Mouse (Mus musculus): ENCODE results near the gene 3110082I17Rik. TPM values are rescaled to one million over a fixed set of nuclear protein-coding genes. Genes with fewer than 3 reads are reported as not detected.

The 3110082I17Rik gene
- polyA plus RNA-seq, 1 experiment from 2014 or later: 19.5 TPM

DNA sequence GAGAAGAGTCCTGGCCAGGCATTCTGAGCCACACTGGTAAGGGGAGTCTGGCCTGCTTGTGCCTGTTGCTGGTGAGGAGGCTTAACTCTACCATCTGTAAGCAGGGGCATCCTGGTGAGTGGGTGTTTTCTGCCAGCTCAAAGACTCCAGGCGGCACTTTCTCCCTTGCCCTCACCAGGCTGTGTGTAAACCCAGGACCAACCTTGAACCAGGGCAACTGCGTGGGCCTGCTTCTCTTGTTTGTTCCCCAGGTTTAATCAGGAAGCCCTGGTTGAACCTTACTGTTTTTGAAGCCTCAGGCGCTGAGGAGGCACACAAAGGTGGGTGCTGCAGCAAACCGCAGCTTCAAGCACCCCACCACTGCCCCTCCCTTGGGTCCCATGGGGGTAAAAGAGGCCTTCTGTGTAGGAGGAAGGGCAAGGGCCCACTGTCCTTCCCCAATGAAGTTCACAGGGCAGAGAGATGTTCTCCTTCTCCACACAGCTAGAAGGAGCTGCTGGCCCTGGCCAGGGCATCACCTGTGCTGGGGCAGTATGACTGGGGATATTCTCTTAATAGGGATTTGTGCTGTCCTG is 92.4 kb downstream of the 3110082I17Rik start:
- Histone ChIP-seq H3K4me2 (replicated peaks) (no peak overlapping the region), H3K36me3 (peaks cover under 1% of the 10 kb centered on the region; the same call in 1 of the 2 replicates), H3K9me3 (no peaks in the 10 kb centered on the region), H3K9ac (replicated peaks) (no peak overlapping the region), H3K27me3 (no peaks in the 10 kb centered on the region), H3K4me3 (replicated peaks) (no peak overlapping the region), H3K27ac (no peak overlapping the region), H3K4me1 (replicated peaks) (peaks cover 45% of the 10 kb centered on the region)
- WGBS: 89% methylated on average over 4 of the region's 4 CpGs
- ATAC-seq: no peak

- Histone ChIP-seq H3K4me3 (replicated peaks) (no peak overlapping the region), H3K4me1 (replicated peaks) (peaks cover 34% of the 10 kb centered on the region), H3K4me2 (replicated peaks) (no peak overlapping the region), H3K27ac (no peak overlapping the region), H3K36me3 (peaks cover 12% of the 10 kb centered on the region; the same call in 1 of the 2 replicates), H3K9me3 (no peaks in the 10 kb centered on the region), H3K27me3 (no peaks in the 10 kb centered on the region), H3K9ac (replicated peaks) (no peak overlapping the region)
- no peak for ATAC-seq
- 77% methylated on average over 11 of the region's 11 CpGs for WGBS
Observed at GRCm38 (mm10) chr5:139366484-139366883, 93.8 kb downstream of the 3110082I17Rik start.

GRCm38 (mm10) chr5:139365827-139366226 is 94.5 kb downstream of the 3110082I17Rik start:
- Histone ChIP-seq H3K36me3 (peaks cover 12% of the 10 kb centered on the region; the same call in 1 of the 2 replicates), H3K9ac (replicated peaks) (no peak overlapping the region), H3K4me2 (replicated peaks) (no peak overlapping the region), H3K4me1 (replicated peaks) (peaks cover 28% of the 10 kb centered on the region), H3K27me3 (no peaks in the 10 kb centered on the region), H3K4me3 (replicated peaks) (no peak overlapping the region), H3K9me3 (no peaks in the 10 kb centered on the region), H3K27ac (no peak overlapping the region)
- WGBS: 89% methylated on average over 1 of the region's 1 CpGs
- ATAC-seq: no peak

GRCm38 (mm10) chr5:139364911-139365571 is 95.3 kb downstream of the 3110082I17Rik start:
- no peak overlapping the region; the same call in 1 of the 2 replicates for H3K27ac ChIP-seq
- H3K4me2 ChIP-seq (replicated peaks): no peak overlapping the region
- peak; percentile 35 for ATAC-seq
- H3K4me1 ChIP-seq (replicated peaks): peaks cover 21% of the 10 kb centered on the region
- WGBS: 39% methylated on average over 5 of the region's 5 CpGs
- H3K9ac ChIP-seq (replicated peaks): peak overlapping the region; percentile 39; the same call in 1 of the 2 replicates
- no peak overlapping the region for H3K4me3 ChIP-seq (replicated peaks)
- no peaks in the 10 kb centered on the region for H3K27me3 ChIP-seq
- H3K9me3 ChIP-seq: no peaks in the 10 kb centered on the region
- peaks cover 17% of the 10 kb centered on the region; the same call in 1 of the 2 replicates for H3K36me3 ChIP-seq

- Histone ChIP-seq H3K4me1 (replicated peaks) (peaks cover 15% of the 10 kb centered on the region), H3K36me3 (peaks cover 17% of the 10 kb centered on the region; the same call in 1 of the 2 replicates), H3K9me3 (no peaks in the 10 kb centered on the region), H3K27ac (no peak overlapping the region; the same call in 1 of the 2 replicates), H3K9ac (replicated peaks) (no peak overlapping the region), H3K4me3 (replicated peaks) (no peak overlapping the region), H3K27me3 (no peaks in the 10 kb centered on the region), H3K4me2 (replicated peaks) (no peak overlapping the region)
- peak; percentile 73 for ATAC-seq
- WGBS: 40% methylated on average over 12 of the region's 12 CpGs
Observed at GRCm38 (mm10) chr5:139364260-139364910, 95.9 kb downstream of the 3110082I17Rik start.

DNA sequence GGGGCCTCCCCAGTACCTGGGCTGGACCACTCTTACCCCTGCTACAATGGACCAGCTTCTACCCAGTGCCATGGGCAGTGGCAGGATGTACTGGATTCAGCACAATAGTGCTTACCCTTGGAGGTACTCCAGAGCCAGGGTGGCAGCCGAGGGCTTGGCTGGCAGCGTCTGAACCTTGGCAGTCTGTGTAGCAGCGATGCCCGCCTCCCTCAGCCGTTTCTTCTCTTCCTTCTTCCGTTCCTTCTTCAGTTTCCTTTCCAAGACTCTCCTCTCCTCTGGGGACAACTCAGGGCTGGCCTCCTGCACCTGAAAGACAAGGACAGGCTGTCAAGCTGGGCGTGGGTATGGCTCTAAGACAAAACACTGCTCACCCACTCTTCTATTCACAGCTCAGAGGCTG is 96.5 kb downstream of the 3110082I17Rik start:
- Histone ChIP-seq H3K4me3 (replicated peaks) (no peak overlapping the region), H3K9ac (replicated peaks) (no peak overlapping the region), H3K27ac (no peak overlapping the region), H3K4me1 (replicated peaks) (peaks cover 14% of the 10 kb centered on the region), H3K9me3 (no peaks in the 10 kb centered on the region), H3K36me3 (peaks cover 17% of the 10 kb centered on the region; the same call in 1 of the 2 replicates), H3K27me3 (no peaks in the 10 kb centered on the region), H3K4me2 (replicated peaks) (no peak overlapping the region)
- peak; percentile 40; the same call in 1 of the 2 replicates for ATAC-seq
- WGBS: 62% methylated on average over 7 of the region's 7 CpGs

GRCm38 (mm10) chr5:139359244-139359643 is 101.1 kb downstream of the 3110082I17Rik start:
- no peak overlapping the region for H3K27ac ChIP-seq
- peaks cover under 1% of the 10 kb centered on the region; the same call in 1 of the 2 replicates for H3K4me1 ChIP-seq (replicated peaks)
- H3K27me3 ChIP-seq: no peaks in the 10 kb centered on the region
- no peak overlapping the region for H3K9ac ChIP-seq (replicated peaks)
- H3K4me3 ChIP-seq (replicated peaks): no peak overlapping the region
- WGBS: 96% methylated on average over 5 of the region's 5 CpGs
- no peak for ATAC-seq
- no peaks in the 10 kb centered on the region for H3K9me3 ChIP-seq
- H3K4me2 ChIP-seq (replicated peaks): no peak overlapping the region
- H3K36me3 ChIP-seq: peaks cover 17% of the 10 kb centered on the region; the same call in 1 of the 2 replicates

DNA sequence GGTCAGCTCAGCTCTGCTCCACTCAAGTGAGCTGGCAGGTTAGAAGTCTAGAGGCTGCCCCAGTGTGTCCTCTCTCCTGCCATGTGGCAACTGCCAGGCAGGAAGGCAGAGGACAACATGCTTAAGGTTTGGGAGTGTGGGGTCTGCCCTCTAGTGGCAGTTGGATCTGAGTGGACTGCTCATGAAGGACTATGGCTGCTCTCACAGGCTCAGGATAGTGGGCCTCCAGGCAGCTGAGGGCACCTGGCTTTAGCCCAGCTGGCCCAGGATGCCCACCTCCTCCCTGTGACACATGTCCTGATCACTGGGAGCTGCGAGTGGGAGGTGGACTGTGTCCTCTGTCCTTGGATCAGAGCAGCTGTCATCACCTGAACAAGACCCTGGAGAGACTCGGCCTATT is 101.7 kb downstream of the 3110082I17Rik start:
- Histone ChIP-seq H3K9ac (replicated peaks) (no peak overlapping the region), H3K4me2 (replicated peaks) (no peak overlapping the region), H3K36me3 (peaks cover 17% of the 10 kb centered on the region; the same call in 1 of the 2 replicates), H3K27me3 (no peaks in the 10 kb centered on the region), H3K4me1 (replicated peaks) (no peaks in the 10 kb centered on the region), H3K4me3 (replicated peaks) (no peak overlapping the region), H3K27ac (no peak overlapping the region), H3K9me3 (no peaks in the 10 kb centered on the region)
- no peak for ATAC-seq
- 85% methylated on average over 2 of the region's 2 CpGs for WGBS

GRCm38 (mm10) chr5:139355235-139355772 is 105.0 kb downstream of the 3110082I17Rik start:
- Histone ChIP-seq H3K4me1 (replicated peaks) (peaks cover 9% of the 10 kb centered on the region), H3K4me2 (replicated peaks) (no peak overlapping the region), H3K27me3 (peaks cover 7% of the 10 kb centered on the region; the same call in 1 of the 2 replicates), H3K9ac (replicated peaks) (no peak overlapping the region), H3K36me3 (peaks cover 2% of the 10 kb centered on the region; the same call in 1 of the 2 replicates), H3K9me3 (no peaks in the 10 kb centered on the region), H3K4me3 (replicated peaks) (no peak overlapping the region), H3K27ac (no peak overlapping the region)
- WGBS: 33% methylated on average over 19 of the region's 19 CpGs
- peak; percentile 21; the same call in 1 of the 2 replicates for ATAC-seq

GRCm38 (mm10) chr5:139353946-139354345 is 106.4 kb downstream of the 3110082I17Rik start:
- 86% methylated on average over 11 of the region's 11 CpGs for WGBS
- ATAC-seq: no peak

GRCm38 (mm10) chr5:139353496-139353895 is 106.8 kb downstream of the 3110082I17Rik start:
- no peak overlapping the region for H3K4me2 ChIP-seq (replicated peaks)
- H3K27ac ChIP-seq: no peak overlapping the region
- no peaks in the 10 kb centered on the region for H3K36me3 ChIP-seq
- peaks cover 9% of the 10 kb centered on the region for H3K4me1 ChIP-seq (replicated peaks)
- H3K4me3 ChIP-seq (replicated peaks): no peak overlapping the region
- H3K9me3 ChIP-seq: no peaks in the 10 kb centered on the region
- no peak overlapping the region for H3K9ac ChIP-seq (replicated peaks)
- H3K27me3 ChIP-seq: peaks cover 7% of the 10 kb centered on the region; the same call in 1 of the 2 replicates
- no peak for ATAC-seq
- WGBS: 63% methylated on average over 10 of the region's 10 CpGs

More at GRCm38 (mm10) chr5:139353946-139354345, 106.4 kb downstream of the 3110082I17Rik start:
- peaks cover 7% of the 10 kb centered on the region; the same call in 1 of the 2 replicates for H3K27me3 ChIP-seq
- H3K27ac ChIP-seq: no peak overlapping the region
- no peak overlapping the region for H3K4me3 ChIP-seq (replicated peaks)
- H3K36me3 ChIP-seq: no peaks in the 10 kb centered on the region
- no peak overlapping the region for H3K9ac ChIP-seq (replicated peaks)
- no peaks in the 10 kb centered on the region for H3K9me3 ChIP-seq
- peaks cover 9% of the 10 kb centered on the region for H3K4me1 ChIP-seq (replicated peaks)
- H3K4me2 ChIP-seq (replicated peaks): no peak overlapping the region
